Mouse (Mus musculus): ENCODE results near the gene Txndc11.

Txndc11 gene

DNA sequence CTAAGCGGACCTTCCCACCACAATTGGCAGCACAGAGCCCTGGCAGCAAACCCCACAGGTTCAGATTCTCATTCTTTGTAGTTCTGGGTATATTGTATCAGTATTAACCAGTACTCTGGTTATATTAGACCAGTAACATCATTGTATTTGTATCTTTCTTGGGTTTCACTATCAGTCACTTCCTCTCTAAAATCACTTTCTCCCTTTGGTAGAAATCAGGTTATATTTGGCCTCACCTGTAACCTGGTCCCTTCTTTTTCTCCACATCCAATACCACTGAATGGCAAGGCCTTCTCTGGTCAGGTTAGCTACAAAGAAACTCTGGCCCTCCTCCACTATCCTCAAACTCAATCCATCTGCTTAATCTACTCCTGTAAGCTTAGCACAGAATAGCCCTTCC is 29.5 kb downstream of the Txndc11 start:
- DNase-seq (ENCODE audit: low spot score) = no peak

DNA sequence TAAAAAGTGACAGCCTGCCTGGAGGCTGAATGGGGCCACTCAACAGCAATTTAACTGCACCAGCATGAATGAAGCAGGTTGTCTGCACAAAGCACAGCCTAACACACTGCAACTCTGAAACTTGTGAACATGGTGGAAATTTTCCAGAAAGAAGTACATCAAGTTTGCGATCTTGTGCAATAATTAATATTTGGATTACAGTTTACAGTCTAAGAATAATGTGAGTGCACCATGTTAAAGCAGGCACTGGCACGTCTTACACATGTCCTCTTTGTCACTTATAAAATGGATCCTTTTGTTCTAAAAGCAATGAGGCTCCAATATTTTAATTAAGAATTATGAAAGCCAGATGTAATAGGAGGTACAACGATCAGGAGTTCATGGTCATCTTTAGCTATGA is 37.1 kb downstream of the Txndc11 start:
- no peak for DNase-seq (ENCODE audit: low spot score)

DNA sequence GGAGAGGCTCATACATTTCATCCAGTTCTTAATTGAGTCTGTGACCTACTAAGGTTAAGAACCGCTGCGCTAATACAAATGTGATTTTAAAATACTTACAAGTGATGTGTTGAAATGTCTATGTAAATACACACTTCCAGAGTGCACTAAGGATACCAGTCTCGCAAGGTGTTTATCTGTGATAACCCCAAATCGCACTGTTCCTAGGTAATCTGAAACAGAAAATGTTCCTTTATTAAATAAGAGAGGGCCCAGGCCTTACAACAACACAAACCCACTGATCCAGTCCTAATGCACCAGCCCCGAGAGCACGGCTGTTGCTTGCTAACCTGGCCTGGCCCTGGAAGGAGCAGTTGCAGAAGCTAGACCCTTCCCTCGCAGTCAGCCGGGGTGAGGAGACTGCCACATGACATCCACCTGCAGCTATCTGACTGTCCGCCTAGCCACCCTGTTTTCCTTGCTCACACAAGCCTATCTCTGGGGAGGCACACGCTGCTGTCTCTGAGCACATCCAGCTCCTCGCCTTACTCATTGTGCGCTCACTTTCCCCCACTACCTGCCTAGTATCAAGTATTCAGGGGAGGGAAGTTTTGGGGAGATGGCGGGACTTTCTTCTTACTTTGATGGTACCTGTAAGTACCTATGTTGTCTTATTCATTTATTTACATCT is 40.6 kb downstream of the Txndc11 start:
- DNase-seq (ENCODE audit: low spot score) = no peak

DNA sequence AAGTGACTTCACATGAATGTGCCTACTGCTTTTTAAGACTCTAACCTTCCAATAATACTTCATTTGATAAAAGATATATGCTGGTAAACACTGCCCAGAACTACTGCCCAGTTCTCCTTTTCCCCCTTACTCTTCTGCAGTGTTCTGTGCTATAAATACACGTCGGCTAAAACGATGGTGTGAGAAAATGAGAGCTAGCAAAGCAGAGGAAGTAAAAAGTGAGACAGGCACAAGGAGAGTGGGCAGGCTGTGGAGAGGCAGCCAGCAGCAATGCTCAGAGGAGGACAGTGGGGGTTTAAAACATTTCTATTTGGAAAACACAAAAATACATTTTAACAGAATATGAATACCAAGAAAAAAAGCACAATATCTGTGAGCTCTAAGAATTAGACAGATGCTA is 41.9 kb downstream of the Txndc11 start:
- no peak for DNase-seq (ENCODE audit: low spot score)

DNA sequence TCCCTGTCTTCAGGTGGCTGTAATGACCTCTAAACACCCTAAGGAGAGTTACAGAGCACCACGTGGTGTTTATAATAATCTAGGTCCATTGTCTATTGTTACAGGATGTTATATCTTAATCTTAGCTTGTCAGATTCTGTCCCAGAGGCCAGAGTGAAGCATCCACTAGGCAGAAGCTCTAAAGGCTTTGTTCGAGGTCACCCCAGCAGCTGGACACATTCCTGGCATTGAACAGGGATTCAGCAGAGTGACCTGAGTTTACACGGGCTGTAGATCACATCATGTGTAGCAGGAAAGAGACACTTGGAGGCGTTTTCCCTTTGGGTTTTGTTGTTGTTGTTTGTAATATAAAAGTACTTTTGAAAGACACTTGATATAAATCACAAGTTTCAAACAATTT is 42.4 kb downstream of the Txndc11 start:
- DNase-seq (ENCODE audit: low spot score) = no peak

DNA sequence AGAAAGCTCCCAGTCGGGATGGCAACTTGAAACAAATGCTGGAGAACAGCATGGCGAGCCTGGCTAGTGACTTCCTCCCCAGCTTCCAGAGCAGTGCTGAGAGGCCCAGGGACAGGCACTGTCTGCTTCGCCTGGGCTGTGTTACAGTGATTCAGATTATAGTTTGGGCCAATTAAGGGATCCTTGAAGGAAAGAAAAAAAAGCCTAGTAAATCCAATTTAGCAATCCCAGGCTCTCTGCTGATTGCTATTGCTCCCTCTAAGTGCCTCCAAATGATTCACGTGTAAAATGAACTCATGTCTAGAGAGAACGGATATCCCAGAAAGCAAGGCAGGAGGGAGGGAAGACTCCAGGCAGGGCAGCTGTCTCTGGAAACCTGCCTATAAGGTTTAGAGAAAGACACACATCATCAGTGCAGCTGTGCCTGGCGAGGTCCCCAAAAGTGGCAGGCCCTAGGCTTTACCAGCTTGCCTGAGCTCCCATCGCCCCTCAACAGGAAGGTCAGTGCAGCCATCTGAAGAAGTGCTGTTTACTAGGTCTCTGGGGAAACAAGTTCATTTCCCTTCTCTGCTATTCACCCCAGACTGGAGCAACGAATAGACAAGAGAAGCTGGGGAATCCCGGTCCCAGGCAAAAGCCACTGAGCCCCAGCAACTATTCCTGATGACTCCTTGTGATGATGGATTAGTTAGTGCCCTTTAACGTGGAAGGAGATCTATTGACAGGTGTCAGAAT is 43.4 kb downstream of the Txndc11 start:
- no peak for DNase-seq (ENCODE audit: low spot score)

DNA sequence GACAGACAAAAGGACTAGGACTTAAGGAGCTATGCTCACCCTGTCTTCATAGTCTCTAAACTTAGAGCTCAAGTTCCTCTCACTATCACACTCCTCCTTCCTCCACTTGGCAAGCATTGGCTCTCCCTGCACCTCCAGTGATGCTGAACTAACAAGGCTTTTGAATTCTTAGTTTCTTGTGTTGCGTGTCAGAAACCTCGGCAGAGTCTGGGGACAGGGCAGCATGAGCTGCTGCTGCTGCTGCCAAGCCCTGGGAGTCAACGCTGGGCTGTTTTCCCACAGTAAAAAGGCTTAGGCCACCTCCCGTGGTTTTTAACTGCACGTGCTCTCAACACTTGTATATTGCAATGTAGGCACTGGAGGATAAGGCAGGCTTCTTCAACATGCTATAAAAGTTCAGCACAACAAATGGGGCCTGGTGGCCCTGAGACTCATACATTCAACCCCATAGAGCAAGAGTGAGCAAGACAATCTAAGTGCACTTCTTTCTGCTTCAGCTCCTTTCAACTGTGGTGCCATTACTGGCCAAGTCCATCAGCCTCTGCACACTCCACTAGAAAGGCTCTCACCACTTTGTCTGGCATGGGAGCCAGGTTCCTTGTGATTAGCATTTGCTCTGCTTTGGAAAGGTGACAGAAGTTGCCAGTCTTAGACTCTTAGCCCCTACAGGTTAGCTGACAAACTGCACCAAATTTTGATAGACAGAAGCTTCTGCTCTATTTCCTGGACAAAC is 47.4 kb downstream of the Txndc11 start:
- DNase-seq (ENCODE audit: low spot score) = no peak

DNA sequence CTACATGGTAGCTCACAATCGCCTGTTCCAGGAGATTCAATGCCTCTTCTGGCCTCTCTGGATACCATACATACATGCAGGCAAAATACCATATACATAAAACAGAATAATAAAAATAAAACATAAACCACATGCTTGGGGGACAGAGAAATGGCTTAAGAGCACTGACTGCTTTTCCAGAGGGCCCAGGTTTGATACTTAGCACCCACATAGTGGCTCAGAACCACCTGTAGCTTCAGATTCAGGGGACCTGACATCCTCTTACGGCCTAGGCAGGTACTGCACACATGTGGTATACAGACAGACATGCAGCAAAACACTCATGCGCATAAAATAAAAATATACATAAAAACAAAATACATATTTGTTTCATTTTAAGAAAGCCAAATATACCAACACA is 48.2 kb downstream of the Txndc11 start:
- no peak for DNase-seq (ENCODE audit: low spot score)

DNA sequence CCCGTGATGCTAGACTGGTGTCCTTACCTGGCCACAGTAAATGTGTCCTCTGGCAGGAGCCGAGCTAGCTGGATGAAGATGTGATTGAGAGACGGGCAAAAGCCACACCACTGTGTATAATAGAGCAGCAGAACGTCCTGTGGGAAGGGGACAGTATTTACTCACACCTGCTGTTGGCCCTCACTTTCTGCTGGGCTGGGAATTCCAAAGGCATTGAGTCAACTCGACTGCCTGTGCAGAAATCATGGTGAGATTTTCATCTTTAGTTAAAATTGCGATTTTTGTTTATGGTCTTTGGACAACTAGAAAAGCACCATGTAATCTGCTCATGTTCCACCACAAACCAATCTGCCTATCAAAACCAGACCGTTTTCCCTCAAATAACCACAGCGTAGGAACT is 50.3 kb downstream of the Txndc11 start:
- DNase-seq (ENCODE audit: low spot score) = no peak

DNA sequence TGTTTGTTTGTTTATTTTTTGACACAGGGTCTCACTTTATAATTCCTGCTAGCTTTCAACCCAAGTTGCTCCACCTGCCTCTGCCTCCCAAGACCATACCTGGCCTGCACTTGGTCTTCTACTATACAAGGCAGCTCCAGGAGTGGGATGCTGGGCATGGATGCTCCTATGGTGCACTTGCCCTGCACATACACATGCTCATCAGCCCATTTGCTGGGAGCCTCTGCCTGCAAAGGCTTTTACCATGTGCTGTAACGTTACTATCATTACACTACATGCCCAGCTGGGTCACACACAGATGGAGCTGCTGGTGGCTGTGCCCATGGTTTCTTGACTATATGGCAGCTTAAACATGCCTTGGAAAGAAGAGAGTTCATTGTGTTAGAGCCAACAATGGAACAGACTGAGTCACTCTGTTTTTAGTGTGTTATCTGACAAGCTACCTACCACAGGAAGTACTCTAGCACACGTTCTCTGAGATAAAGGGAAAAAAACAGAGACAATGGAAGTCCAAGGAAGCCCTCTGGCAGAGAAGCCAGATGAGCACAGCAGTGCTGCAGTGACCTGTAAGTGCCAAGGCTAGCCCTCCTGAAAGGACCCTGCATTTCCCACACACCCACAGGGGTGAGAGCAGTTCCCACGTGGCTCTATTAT is 56.1 kb downstream of the Txndc11 start:
- no peak for DNase-seq (ENCODE audit: low spot score)

DNA sequence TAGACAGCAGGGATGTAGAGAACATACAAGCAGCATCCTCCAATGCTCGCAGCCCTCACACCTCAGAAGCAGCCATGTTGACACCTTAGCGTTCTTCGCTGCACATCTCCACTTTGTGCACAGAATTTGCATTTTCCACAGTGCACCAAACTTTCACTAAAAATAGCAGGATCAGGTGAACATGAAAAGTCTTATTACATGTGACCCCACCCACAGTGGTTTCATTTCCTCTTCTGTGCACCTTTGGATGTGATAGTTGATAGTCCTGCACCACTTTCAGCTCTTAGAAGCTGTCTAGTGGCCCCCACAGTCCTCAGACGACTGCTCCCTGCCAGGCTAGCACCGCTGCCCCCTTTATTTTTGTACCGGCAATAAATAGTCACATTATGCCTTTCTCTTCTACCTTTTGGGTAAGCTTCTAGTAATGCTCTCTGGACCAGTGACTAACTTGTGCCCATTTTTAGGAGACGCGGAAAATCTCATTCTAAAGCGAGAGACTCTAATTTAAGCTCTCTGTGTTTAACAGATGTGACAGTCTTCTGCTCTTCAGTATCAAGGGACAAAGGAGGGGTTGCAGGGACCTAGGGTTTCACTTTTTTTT is 56.7 kb downstream of the Txndc11 start:
- DNase-seq (ENCODE audit: low spot score) = peak; percentile 27

DNA sequence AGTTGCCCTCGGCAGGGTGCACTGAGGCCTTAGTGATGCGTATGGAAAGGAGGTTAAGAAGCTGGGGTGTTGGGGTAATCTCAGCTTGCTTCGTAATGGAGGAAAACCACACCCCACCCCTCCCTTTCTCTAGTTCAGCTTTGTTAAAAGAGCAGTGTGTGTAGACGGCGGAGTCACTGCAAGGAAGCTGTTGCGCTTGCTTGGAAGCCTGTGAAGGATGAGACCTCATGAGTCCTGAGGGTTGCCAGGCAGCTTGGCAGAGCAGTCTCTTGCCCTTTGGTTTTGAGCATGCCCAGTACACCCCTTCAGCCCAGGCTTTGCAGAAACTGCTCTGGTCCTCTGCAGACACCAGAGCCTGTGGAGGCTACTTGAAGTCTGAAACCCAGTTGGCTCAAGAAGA is 61.4 kb downstream of the Txndc11 start:
- DNase-seq (ENCODE audit: low spot score) = peak; percentile 45

DNA sequence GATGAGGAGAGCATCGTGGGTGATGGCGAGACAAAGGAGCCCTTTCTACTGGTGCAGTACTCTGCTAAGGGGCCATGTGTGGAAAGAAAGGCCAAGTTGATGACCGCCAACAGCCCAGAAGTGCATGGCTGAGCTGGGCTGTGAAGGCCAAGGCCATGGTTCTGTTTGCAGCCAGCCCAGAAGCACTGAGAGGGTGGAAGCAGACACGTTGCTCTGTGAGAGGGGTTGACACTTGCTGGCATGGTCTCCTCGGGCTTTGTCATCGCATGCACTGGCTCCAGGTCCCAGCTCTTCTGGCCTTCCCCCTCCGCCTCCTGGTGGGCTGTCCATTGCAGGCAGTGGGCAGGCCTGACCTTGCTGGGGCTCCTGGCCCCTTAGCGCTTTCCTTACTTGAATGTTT is 62.0 kb downstream of the Txndc11 start:
- DNase-seq (ENCODE audit: low spot score) = no peak

DNA sequence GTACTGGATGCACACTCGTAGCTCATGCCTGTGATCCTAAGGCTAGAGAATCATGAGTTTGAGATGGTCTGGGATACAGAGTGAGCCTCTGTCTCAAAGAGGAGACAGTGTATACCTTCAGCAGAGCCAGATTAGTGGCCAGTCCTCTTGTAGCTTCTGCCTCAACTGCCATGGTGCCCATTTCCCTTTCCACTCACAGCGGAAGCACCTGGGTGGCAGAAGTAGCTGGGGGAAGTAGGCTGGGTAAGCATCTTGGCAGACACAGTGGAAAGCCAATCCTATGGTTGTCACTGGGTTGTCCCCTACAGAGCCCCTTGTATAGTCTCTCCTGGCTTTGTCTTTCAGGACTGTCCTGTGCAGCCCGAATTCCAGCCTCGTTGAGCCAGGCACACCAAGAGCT is 62.6 kb downstream of the Txndc11 start:
- DNase-seq (ENCODE audit: low spot score) = no peak

DNA sequence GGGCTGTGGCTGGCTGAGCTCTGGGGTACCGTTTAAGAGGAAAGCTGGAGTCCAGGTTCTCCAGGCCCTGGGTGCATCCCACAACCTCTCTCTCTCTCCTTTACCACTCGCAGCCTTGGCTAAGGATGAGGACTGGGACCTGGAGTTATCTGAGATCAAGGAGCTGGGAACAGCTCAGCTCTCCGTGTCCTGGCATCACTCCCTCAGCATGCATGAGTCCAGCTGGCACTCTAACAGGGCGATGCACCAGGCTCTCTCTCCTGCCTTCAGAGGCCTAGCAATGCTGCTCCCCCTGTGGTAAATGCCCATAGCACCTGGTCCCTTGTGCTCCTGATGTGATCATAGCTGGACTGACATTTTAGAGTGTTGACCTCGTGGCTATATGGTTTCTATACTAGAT is 63.3 kb downstream of the Txndc11 start:
- DNase-seq (ENCODE audit: low spot score) = no peak

DNA sequence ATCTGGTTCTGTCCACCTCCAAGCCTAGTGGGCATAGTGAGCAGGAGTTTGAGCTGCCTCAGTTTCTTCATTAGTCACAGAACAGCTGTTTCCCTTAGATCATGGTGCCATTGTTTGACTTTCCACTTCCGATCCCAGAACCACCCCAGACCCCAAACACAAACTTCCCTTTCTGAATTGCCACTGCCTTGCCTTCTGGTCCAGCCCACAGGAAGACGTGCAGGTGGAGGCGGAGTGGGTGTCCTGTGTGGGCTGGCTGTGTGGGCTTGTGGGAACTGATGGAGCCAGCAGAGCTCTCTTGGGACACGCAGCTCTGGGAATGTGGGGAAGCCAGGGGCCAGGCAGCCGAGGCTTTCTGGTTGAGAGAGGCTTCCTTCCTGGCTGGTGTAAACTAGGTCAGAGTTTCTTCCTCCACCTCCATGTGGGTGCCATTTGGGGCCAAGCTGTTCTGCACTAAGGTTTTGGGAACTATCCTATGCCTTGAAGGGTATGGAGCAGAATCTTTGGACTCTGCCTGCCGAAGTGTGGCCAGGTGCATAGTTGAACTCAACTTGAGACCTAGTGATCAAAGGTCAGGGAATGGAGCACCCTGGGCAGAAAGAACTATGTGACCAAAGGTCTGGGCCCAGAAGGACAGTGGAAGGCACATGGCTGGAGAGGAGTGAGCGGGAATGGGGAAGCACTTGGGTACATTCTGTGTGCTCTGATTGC is 64.6 kb downstream of the Txndc11 start:
- no peak for DNase-seq (ENCODE audit: low spot score)

DNA sequence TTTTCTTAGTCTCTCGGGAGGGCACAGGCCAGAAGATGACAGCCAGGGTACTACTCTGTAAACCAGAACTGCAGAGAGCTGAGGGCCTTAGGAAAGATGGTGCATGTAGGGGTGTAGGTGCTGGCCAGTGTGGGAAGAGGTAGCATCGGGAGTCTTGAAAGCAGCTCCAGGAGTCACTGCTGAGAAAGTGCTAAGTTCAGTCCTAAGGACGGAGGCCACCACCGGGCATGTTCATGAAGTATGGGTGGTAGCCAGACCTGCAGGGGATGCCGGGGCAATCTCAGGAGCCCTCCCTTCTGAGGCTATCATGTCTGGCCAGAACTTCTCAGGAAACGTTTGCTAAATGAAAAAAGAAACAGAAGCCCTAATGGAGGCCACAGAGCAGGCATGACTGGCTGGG is 65.2 kb downstream of the Txndc11 start:
- no peak for DNase-seq (ENCODE audit: low spot score)

DNA sequence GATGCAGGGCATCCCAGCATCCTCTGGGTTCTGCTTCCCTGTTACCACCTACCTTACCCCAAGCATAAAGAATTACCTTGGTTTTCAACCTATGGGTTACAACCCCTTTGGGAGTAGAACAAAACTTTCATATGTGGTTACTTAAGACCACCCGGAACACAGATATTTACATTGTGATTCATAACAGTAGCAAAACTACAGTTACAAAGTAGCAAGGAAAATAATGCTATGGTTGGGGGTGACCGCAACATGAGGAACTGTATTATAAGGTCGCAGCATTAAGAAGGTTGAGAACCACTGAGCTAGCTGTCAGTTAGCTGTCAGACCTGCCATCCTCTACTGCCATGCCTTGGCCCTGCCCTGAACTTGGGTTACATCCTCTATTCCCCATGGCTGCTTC is 65.8 kb downstream of the Txndc11 start:
- DNase-seq (ENCODE audit: low spot score) = no peak

DNA sequence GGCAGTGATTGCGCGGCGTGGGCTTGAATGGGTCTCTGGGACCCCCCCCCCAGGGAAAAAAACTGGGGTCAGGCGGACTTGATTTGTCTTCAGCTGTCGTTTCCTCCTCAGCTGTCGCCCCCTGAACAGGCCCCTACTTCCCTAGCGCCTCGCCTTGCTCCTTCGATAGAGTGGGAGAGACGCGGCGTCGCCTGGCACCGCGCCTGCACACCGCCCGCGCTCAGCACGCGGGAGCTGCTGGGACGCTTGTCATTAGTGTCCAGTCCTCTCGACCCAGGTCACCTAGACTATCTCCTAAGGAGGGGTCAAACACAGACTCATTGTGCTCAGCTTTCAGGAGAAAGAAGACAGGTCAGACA is 67.6 kb downstream of the Txndc11 start:
- DNase-seq (ENCODE audit: low spot score) = no peak

DNA sequence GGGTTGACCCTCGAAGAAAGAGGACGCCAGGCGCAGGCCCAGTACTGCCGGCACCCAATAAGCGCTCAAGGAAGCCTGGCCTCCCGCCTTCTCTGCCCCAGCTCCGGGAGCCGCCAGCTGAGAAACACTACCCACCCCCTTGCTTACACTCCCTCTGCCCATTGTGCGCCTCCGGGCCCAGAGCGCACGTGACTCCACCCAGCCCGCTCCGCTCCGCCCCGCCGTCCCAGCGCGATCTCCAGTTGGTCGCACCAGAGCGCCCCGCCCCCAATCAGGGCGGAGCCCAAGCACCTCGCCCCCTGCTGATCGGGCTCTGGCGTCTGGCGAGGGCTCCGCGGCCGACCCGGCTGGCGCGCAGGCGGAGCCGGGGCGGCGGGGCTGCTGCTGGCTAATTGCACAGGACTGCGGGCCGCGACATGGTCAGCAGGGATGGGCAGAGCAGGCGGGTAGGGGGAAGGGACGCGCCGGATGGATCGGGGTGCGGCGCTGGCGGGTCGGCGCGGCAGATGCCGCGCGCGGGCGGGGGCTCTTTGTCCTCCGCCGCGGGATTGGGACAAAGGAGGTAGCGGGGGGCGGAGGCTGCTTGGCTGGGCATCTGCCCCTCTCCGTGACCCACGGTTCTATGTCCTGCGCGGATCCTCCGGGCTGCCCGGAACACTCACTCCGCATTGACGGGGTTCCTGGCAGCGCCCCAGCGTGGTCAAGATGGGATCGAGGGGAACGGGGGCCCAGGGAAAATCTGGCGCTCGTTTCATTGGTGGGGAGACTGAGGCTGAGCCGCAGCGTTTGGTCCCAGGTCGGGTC is 68.2 kb downstream of the Txndc11 start, which contains the start of gene Litaf:
Gene Litaf, minus strand, starts transcription at position 129 of the 804 bp plus-strand sequence.
- DNase-seq (ENCODE audit: low spot score) = peak; percentile 97

DNA sequence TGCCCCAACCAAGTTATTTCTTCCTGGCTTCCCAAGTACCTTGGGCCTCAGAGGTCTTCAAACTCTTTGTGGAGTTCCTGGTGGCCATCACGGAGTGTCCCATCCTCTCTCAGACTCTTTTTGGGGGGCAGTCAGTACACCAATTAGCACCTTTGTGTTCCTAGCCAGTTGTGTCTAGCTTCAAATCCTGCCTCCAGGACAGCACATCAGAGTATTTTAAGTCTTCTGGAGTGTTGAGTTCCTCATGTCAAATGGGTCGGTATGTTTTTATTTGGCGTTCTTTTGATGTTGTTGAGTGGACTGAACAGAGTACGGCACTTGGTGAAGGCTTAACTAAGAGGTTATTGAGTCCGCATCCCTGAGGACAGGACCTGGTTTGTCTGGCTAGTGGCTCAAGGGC is 69.0 kb downstream of the Txndc11 start:
- no peak for DNase-seq (ENCODE audit: low spot score)

Data from T-cell, adult 2 months (primary cell).